Mouse (Mus musculus) intestine, postnatal 0 days (tissue): ENCODE data around the gene Samhd1. TPM values are rescaled to one million over a fixed set of nuclear protein-coding genes. Genes with fewer than 3 reads are reported as not detected.

Experiments
- ATAC-seq: fragments of 200-750 bp; cut with Nextera tagmentation; 2 replicates; pipeline ENCODE4 v1.8.0; 2017; ENCODE audit warnings: mild to moderate bottlenecking, moderate TSS enrichment, moderate library complexity
- H3K27ac ChIP-seq: fragments of 300-500 bp; sonication (generic); 2 replicates; pipeline ENCODE4 v1.5.1; 2014; ENCODE audit warnings: mild to moderate bottlenecking, low read depth, low read length, moderate library complexity
- H3K27me3 ChIP-seq: fragments of 300-500 bp; sonication (generic); replicated peaks from 2 replicates; pipeline ENCODE4 v1.6.1; 2014; ENCODE audit warnings: low read length, mixed read lengths; ENCODE audit not compliant: control insufficient read depth, insufficient read depth
- H3K36me3 ChIP-seq: fragments of 300-500 bp; sonication (generic); 2 replicates; pipeline ENCODE4 v1.6.1; 2014; ENCODE audit warnings: mild to moderate bottlenecking, moderate library complexity; ENCODE audit not compliant: control insufficient read depth, insufficient read depth
- H3K4me1 ChIP-seq: fragments of 300-500 bp; sonication (generic); replicated peaks from 2 replicates; pipeline ENCODE4 v1.6.1; 2014; ENCODE audit warnings: antibody characterized with exemption, low read length, mixed read lengths; ENCODE audit not compliant: control insufficient read depth, insufficient read depth
- H3K4me2 ChIP-seq: fragments of 300-500 bp; sonication (generic); replicated peaks from 2 replicates; pipeline ENCODE4 v1.6.1; 2014; ENCODE audit warnings: low read depth, mild to moderate bottlenecking, moderate library complexity
- H3K4me3 ChIP-seq: fragments of 300-500 bp; sonication (generic); 2 replicates; pipeline ENCODE4 v1.5.1; 2014; ENCODE audit warnings: low read depth, low read length
- H3K9ac ChIP-seq: fragments of 300-500 bp; sonication (generic); 2 replicates; pipeline ENCODE4 v1.6.1; 2014; ENCODE audit warnings: mild to moderate bottlenecking, low read depth, low read length
- H3K9me3 ChIP-seq: fragments of 300-500 bp; sonication (generic); 2 replicates; pipeline ENCODE4 v1.6.1; 2016; ENCODE audit warnings: mixed run types; ENCODE audit not compliant: control insufficient read depth
- CTCF ChIP-seq: sonication (generic); IDR thresholded peaks from 2 replicates; pipeline ENCODE4 v1.5.1; 2016; ENCODE audit warnings: low read depth, mild to moderate bottlenecking, control low read depth, antibody characterized with exemption, moderate library complexity
- WGBS: fragments of 180-500 bp; shearing (Covaris S2); extraction: QIAGEN DNeasy Blood & Tissue Kit; methylation state at CpG from one replicate; pipeline ENCODE4 v1.1.7; 2014; 5-methylcytosine and 5-hydroxymethylcytosine counted together
- polyA plus RNA-seq: library from polyadenylated mRNA; unstranded; fragments of >200 nt; fragmentation: Nextera tagmentation; extraction: Ambion mirVana; gene quantifications from 2 replicates; pipeline ENCODE4 v1.2.1, GENCODE M21; 2015

Gene Samhd1
- polyA plus RNA-seq, 1 experiment from 2014 or later, result 29.4 TPM

GRCm38 (mm10) chr2:157058342-157058998, 76.6 kb downstream of the Samhd1 start:
- H3K4me3 ChIP-seq, result peak overlapping the region; percentile 11; the same call in 1 of the 2 replicates
- H3K27me3 ChIP-seq, result no peaks in the 10 kb centered on the region
- peak overlapping the region; percentile 65 for H3K4me2 ChIP-seq
- no peaks in the 10 kb centered on the region for H3K9me3 ChIP-seq
- no peak for TF ChIP-seq CTCF
- no peaks in the 10 kb centered on the region; the same call in 1 of the 2 replicates for H3K4me1 ChIP-seq
- 0 out of 2 replicates have a peak overlapping the region, but pooled peaks have one; percentile 35 for H3K27ac ChIP-seq
- ATAC-seq, result peak; percentile 74
- no peak overlapping the region for H3K9ac ChIP-seq
- no peaks in the 10 kb centered on the region for H3K36me3 ChIP-seq
- 19% methylated on average over 18 of the region's 18 CpGs for WGBS

- Histone ChIP-seq H3K4me1 (no peaks in the 10 kb centered on the region; the same call in 1 of the 2 replicates), H3K4me3 (no peak overlapping the region), H3K9me3 (no peaks in the 10 kb centered on the region), H3K27me3 (no peaks in the 10 kb centered on the region), H3K9ac (no peak overlapping the region), H3K4me2 (no peak overlapping the region), H3K36me3 (no peaks in the 10 kb centered on the region), H3K27ac (no peak overlapping the region)
- no peak for ATAC-seq
- no peak for TF ChIP-seq CTCF
- 91% methylated on average over 4 of the region's 4 CpGs for WGBS
Observed at GRCm38 (mm10) chr2:157057758-157058157, 77.3 kb downstream of the Samhd1 start.

DNA sequence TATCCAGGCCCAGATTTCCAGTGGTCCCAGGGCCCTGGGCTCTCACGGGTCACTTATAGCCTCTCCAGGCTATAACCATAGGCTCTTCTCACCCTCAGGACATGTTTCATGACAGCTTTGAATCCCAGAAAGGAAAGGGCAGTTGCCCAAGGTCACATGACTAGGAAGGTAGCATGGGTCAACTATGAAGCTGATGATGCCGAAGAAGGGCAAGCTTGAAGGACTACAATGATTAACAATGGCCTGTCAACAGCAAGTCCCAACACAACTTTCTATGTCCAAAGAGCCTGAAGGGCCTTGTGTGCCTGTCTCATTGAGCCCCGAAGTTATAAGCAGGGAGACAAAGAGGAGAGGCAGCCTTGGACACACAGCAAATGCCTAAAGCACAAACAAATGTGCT, 77.9 kb downstream of the Samhd1 start:
- no peak overlapping the region for H3K9ac ChIP-seq
- H3K4me1 ChIP-seq, result no peaks in the 10 kb centered on the region; the same call in 1 of the 2 replicates
- no peak overlapping the region for H3K27ac ChIP-seq
- no peak overlapping the region for H3K4me3 ChIP-seq
- no peak for TF ChIP-seq CTCF
- no peaks in the 10 kb centered on the region for H3K9me3 ChIP-seq
- no peaks in the 10 kb centered on the region for H3K27me3 ChIP-seq
- no peak overlapping the region for H3K4me2 ChIP-seq
- 90% methylated on average over 3 of the region's 3 CpGs for WGBS
- ATAC-seq, result no peak
- no peaks in the 10 kb centered on the region; the same call in 1 of the 2 replicates for H3K36me3 ChIP-seq

DNA sequence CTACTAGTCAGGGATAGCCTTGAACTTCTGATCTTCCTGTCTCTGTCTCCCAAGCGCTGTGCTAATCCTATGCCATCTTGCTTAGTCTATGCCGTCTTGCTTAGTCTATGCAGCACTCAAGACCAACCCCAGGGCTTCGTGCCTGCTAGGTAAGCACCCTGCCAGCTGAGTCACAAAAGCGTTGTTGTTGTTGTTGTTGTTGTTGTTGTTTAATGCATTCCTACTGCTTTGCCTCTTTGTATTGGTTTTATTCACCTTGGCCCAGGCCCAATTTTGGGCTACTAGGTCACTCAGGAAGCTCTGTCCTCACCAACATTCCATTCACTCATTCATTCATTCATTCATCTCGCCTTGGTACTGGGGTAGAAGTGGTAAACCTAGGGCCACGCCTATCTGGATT, 79.3 kb downstream of the Samhd1 start:
- 96% methylated on average over 6 of the region's 6 CpGs for WGBS
- Histone ChIP-seq H3K27ac (no peak overlapping the region), H3K4me3 (no peak overlapping the region), H3K9me3 (no peaks in the 10 kb centered on the region), H3K4me1 (no peaks in the 10 kb centered on the region; the same call in 1 of the 2 replicates), H3K36me3 (no peaks in the 10 kb centered on the region; the same call in 1 of the 2 replicates), H3K27me3 (no peaks in the 10 kb centered on the region), H3K4me2 (no peak overlapping the region), H3K9ac (no peak overlapping the region)
- no peak for ATAC-seq
- no peak for TF ChIP-seq CTCF

DNA sequence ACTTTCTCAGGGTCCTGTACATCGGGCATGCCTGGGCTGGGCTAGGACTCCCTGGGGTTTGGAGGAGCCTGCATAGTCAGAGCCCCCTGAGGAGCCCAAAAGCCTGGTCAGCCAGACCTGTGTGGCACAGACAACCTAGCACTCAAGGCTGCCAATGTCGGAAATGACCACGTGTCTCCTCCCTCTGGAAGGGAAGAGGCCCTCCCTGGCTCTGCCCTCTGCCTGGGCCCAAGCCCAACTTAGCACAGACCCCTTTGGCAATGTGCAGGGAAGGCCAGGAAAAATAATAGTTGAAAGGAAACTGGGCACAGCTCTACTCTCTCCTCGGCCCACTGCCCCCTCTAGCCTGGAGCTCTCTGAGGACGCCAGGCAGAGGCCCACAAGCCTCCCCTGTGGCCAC, 80.2 kb downstream of the Samhd1 start:
- Histone ChIP-seq H3K4me1 (no peaks in the 10 kb centered on the region; the same call in 1 of the 2 replicates), H3K4me3 (no peak overlapping the region), H3K9ac (no peak overlapping the region), H3K27ac (no peak overlapping the region), H3K4me2 (no peak overlapping the region), H3K9me3 (no peaks in the 10 kb centered on the region), H3K27me3 (no peaks in the 10 kb centered on the region), H3K36me3 (no peaks in the 10 kb centered on the region; the same call in 1 of the 2 replicates)
- no peak for ATAC-seq
- 72% methylated on average over 5 of the region's 5 CpGs for WGBS
- no peak for TF ChIP-seq CTCF

- TF ChIP-seq CTCF, result no peak
Observed at GRCm38 (mm10) chr2:157054297-157054696, 80.8 kb downstream of the Samhd1 start.

More at GRCm38 (mm10) chr2:157054297-157054696, 80.8 kb downstream of the Samhd1 start:
- Histone ChIP-seq H3K9me3 (no peaks in the 10 kb centered on the region), H3K4me3 (no peak overlapping the region), H3K4me1 (no peaks in the 10 kb centered on the region; the same call in 1 of the 2 replicates), H3K9ac (no peak overlapping the region), H3K27ac (no peak overlapping the region), H3K36me3 (no peaks in the 10 kb centered on the region; the same call in 1 of the 2 replicates), H3K4me2 (no peak overlapping the region), H3K27me3 (no peaks in the 10 kb centered on the region)
- WGBS, result 89% methylated on average over 8 of the region's 8 CpGs
- ATAC-seq, result no peak
